ENCODE assay signal across 8 mouse cellular contexts in the genomic region with DNA sequence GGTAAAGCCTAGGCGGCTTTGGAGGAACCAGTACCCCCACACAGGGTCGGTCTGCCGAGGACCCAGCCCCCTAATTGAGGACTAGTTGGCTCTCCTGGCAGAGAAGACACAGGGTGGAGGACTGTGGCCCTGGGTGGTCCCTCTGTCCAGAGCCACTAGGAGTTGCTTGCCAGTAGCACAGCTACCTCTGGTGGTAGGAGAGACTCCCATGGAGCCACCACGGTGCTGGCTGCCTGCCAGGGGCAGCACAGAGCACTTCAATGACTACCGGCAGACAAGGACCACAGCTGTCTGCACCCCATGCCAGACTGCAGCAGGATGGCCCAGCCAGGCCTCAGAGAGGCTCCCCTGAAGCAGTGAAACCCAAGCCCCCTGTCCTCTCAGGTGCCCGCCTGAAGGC. TPM values are rescaled to one million over a fixed set of nuclear protein-coding genes. Genes with fewer than 3 reads are reported as not detected.
DNase-seq lines count a peak whose midpoint lies in the region; ATAC-seq and TF ChIP-seq lines count a peak whose summit lies in the region.

No protein-coding gene starts in this region.

- H3K27ac ChIP-seq in embryonic facial prominence, embryonic 11.5 days (replicated peaks; ENCODE audit: low read depth, low read length) = no peak overlapping the region
- no peak overlapping the region for H3K27ac ChIP-seq in heart, embryonic 13.5 days (replicated peaks)
- H3K27ac ChIP-seq in macrophage = peak overlapping the region; percentile 80

- TF ChIP-seq CTCF in G1E (IDR thresholded peaks at IDR 0.05; ENCODE audit: low read depth, low read length) = no peak

- peak; percentile 61 to 67 for DNase-seq in frontal cortex, postnatal 14 days (ENCODE audit: low spot score in 2 of 2)
- peak; percentile 45 for DNase-seq in G1E (ENCODE audit: low spot score)
- DNase-seq in embryonic facial prominence, embryonic 11.5 days (ENCODE audit: low spot score) = peak; percentile 55
- peak; percentile 83 to 89 for DNase-seq in kidney, postnatal 4 days
- DNase-seq in thymus, postnatal 25 days = peak; percentile 40

- H3K9me3 ChIP-seq in G1E (replicated peaks) = no peaks in the 10 kb centered on the region
- no peaks in the 10 kb centered on the region for H3K9me3 ChIP-seq in embryonic facial prominence, embryonic 11.5 days (replicated peaks; ENCODE audit: control insufficient read depth, low read length)
- no peaks in the 10 kb centered on the region for H3K9me3 ChIP-seq in heart, embryonic 13.5 days

- no peak overlapping the region for H3K4me3 ChIP-seq in G1E (ENCODE audit: low read depth, low read length)
- no peak overlapping the region for H3K4me3 ChIP-seq in embryonic facial prominence, embryonic 11.5 days (ENCODE audit: low read depth, low read length)
- H3K4me3 ChIP-seq in heart, embryonic 13.5 days = no peak overlapping the region
- no peak overlapping the region for H3K4me3 ChIP-seq in macrophage (ENCODE audit: inconsistent target)

- no peaks in the 10 kb centered on the region for H3K36me3 ChIP-seq in G1E (replicated peaks)
- H3K36me3 ChIP-seq in embryonic facial prominence, embryonic 11.5 days (replicated peaks; ENCODE audit: control insufficient read depth, insufficient read depth, low read depth, low read length) = no peaks in the 10 kb centered on the region
- no peaks in the 10 kb centered on the region for H3K36me3 ChIP-seq in heart, embryonic 13.5 days
- no peaks in the 10 kb centered on the region for H3K36me3 ChIP-seq in macrophage (ENCODE audit: inconsistent target)

- peaks cover 70% of the 10 kb centered on the region for H3K27me3 ChIP-seq in G1E (ENCODE audit: insufficient read depth, low read length)
- H3K27me3 ChIP-seq in embryonic facial prominence, embryonic 11.5 days (ENCODE audit: control insufficient read depth, insufficient read depth, low read length) = no peaks in the 10 kb centered on the region
- peaks cover 6% of the 10 kb centered on the region; the same call in 1 of the 2 replicates for H3K27me3 ChIP-seq in heart, embryonic 13.5 days (replicated peaks)

- H3K4me2 ChIP-seq in embryonic facial prominence, embryonic 11.5 days (ENCODE audit: low read depth, low read length) = no peak overlapping the region
- H3K4me2 ChIP-seq in heart, embryonic 13.5 days = no peak overlapping the region

- peaks cover 42% of the 10 kb centered on the region for H3K4me1 ChIP-seq in G1E (ENCODE audit: insufficient read depth, low read depth, low read length)
- H3K4me1 ChIP-seq in embryonic facial prominence, embryonic 11.5 days (ENCODE audit: control insufficient read depth, insufficient read depth, low read length) = no peaks in the 10 kb centered on the region
- peaks cover 25% of the 10 kb centered on the region for H3K4me1 ChIP-seq in heart, embryonic 13.5 days

- no peak for ATAC-seq in frontal cortex, adult (ENCODE audit: low TSS enrichment)
- no peak for ATAC-seq in G1E (ENCODE audit: extremely low read depth, insufficient number of reproducible peaks, low FRiP score, poor library complexity, severe bottlenecking)
- ATAC-seq in embryonic facial prominence, embryonic 11.5 days (replicated peaks; ENCODE audit: insufficient number of reproducible peaks, low FRiP score, low TSS enrichment, low read depth) = peak; percentile 61; the same call in 1 of the 2 replicates
- peak; percentile 66 for ATAC-seq in heart, embryonic 13.5 days (ENCODE audit: extremely low read depth, insufficient number of reproducible peaks, low FRiP score, low TSS enrichment)

- WGBS in embryonic facial prominence, embryonic 11.5 days = 36% methylated on average over 6 of the region's 6 CpGs
- WGBS in heart, embryonic 13.5 days = 33% methylated on average over 6 of the region's 6 CpGs
- 53% methylated on average over 6 of the region's 6 CpGs for WGBS in macrophage (ENCODE audit: missing documents)

- no peaks in the 10 kb centered on the region for H3K79me2 ChIP-seq in macrophage (ENCODE audit: inconsistent target)

- no peak overlapping the region for H3K9ac ChIP-seq in embryonic facial prominence, embryonic 11.5 days (replicated peaks; ENCODE audit: low read length)
- no peak overlapping the region for H3K9ac ChIP-seq in heart, embryonic 13.5 days

RNA-seq across cellular contexts. Expression of a gene that starts 15.2 kb away (rescaled TPM):
- 9.6 and 17.5 TPM in 2 replicates for total RNA-seq in G1E (2014; fragmentation: Nextera tagmentation)
- 40.3 and 50.3 TPM in 2 replicates for total RNA-seq in G1E (2017)
- polyA plus RNA-seq in G1E (2012) = 18.0 and 22.2 TPM in 2 replicates
- polyA plus RNA-seq in embryonic facial prominence, embryonic 11.5 days (2014; fragmentation: Nextera tagmentation; extraction: Ambion mirVana) = 13.7 and 16.5 TPM in 2 replicates
- 23.7 and 26.0 TPM in 2 replicates for polyA plus RNA-seq in heart, embryonic 13.5 days (2015; fragmentation: Nextera tagmentation; extraction: Ambion mirVana)
- 100 to 1,000 TPM in 5 of 26 experiments, 10 to 100 TPM in 21; 19.7 to 132 (median 61.4) TPM for total RNA-seq in macrophage (2018; cell fraction: chromatin; rRNA removed)
- 10 to 100 TPM; 13.7 to 42.8 (median 24.3) TPM for total RNA-seq in macrophage (2018; cell fraction: cytosol; rRNA removed)
- 10 to 100 TPM; 19.0 to 90.2 (median 43.4) TPM for total RNA-seq in macrophage (2018; cell fraction: nucleus; rRNA removed)
- polyA plus RNA-seq in macrophage (2018) = 16.1 to 46.0 TPM (median 26.7 TPM) in 3 replicates

RNA-seq across cellular contexts. Expression of a gene that starts 48.3 kb away (rescaled TPM):
- total RNA-seq in G1E (2014; fragmentation: Nextera tagmentation) (not detected in 2 replicates), G1E (2017) (0.27 TPM in 1 of 2 replicates, not detected in the other)
- polyA plus RNA-seq in G1E (2012) (0.19 TPM in 1 of 2 replicates, not detected in the other), macrophage (2018) (0.11 TPM in 1 of 3 replicates, not detected in the others)
- polyA plus RNA-seq in embryonic facial prominence, embryonic 11.5 days (2014; fragmentation: Nextera tagmentation; extraction: Ambion mirVana) = 56.8 and 71.1 TPM in 2 replicates
- polyA plus RNA-seq in heart, embryonic 13.5 days (2015; fragmentation: Nextera tagmentation; extraction: Ambion mirVana) = 44.1 and 46.1 TPM in 2 replicates
- 1 to 10 TPM in 1 of 26 experiments, under 1 TPM in 1, not detected in 24; 0.57 to 2.8 TPM for total RNA-seq in macrophage (2018; cell fraction: chromatin; rRNA removed)
- total RNA-seq in macrophage (2018; cell fraction: cytosol; rRNA removed) = under 1 TPM in 3 of 26 experiments, not detected in 23; 0.10 to 0.32 (median 0.24) TPM
- total RNA-seq in macrophage (2018; cell fraction: nucleus; rRNA removed) = under 1 TPM in 1 of 26 experiments, not detected in 25; 0.62 TPM

Comparison
In these comparisons a context has a peak if more than half of its experiments do, and no peak if none do; other contexts are left out.
1. ATAC-seq: peak in embryonic facial prominence, embryonic 11.5 days (single experiment) and heart, embryonic 13.5 days (single experiment); none in frontal cortex, adult (single experiment) and G1E (single experiment).
2. RNA of a gene that starts 48.3 kb away (polyA plus RNA-seq): 56.8 to 71.1 TPM in embryonic facial prominence, embryonic 11.5 days and 44.1 to 46.1 TPM in heart, embryonic 13.5 days; 0.11 TPM in macrophage and 0.19 TPM in G1E; every median in the first group is over 10 times any median in the second.
3. Peak in every context shown above with its lines, with median percentiles within 50 percentile points of each other: DNase-seq.